Mouse (Mus musculus) thymus, adult 2 months (tissue): ENCODE data around the gene Ada. TPM values are rescaled to one million over a fixed set of nuclear protein-coding genes. Genes with fewer than 3 reads are reported as not detected.

ENCODE experiments used
- DNase-seq: peaks from one replicate; pipeline ENCODE4 v3.0.0; 2021
- H3K27ac ChIP-seq: fragments of 200-500 bp; 2 replicates; pipeline ENCODE4 v1.5.1; 2012; ENCODE audit warnings: low read length, control low read depth; ENCODE audit not compliant: control insufficient read depth, insufficient read depth
- H3K27me3 ChIP-seq: fragments of 200-500 bp; 2 replicates; pipeline ENCODE4 v1.6.1; 2012; ENCODE audit warnings: mild to moderate bottlenecking, low read length, moderate library complexity, mixed read lengths; ENCODE audit not compliant: control insufficient read depth, insufficient read depth
- H3K36me3 ChIP-seq: fragments of 200-500 bp; 2 replicates; pipeline ENCODE4 v1.6.1; 2012; ENCODE audit warnings: mild to moderate bottlenecking, low read length, moderate library complexity; ENCODE audit not compliant: control insufficient read depth, insufficient read depth
- H3K4me1 ChIP-seq: fragments of 200-500 bp; replicated peaks from 2 replicates; pipeline ENCODE4 v1.6.1; 2012; ENCODE audit warnings: low read length; ENCODE audit not compliant: control insufficient read depth, insufficient read depth
- H3K4me3 ChIP-seq: fragments of 200-500 bp; 2 replicates; pipeline ENCODE4 v1.5.1; 2012; ENCODE audit warnings: mild to moderate bottlenecking, low read length, control low read depth, moderate library complexity; ENCODE audit not compliant: control insufficient read depth, insufficient read depth
- CTCF ChIP-seq: fragments of 200-500 bp; IDR thresholded peaks from 2 replicates; pipeline ENCODE4 v1.5.1; 2012; ENCODE audit warnings: mild to moderate bottlenecking, control low read depth, low read length, moderate library complexity, borderline replicate concordance; ENCODE audit not compliant: control insufficient read depth, poor library complexity, insufficient read depth; ENCODE audit errors: extremely low read depth
- POLR2A ChIP-seq: fragments of 200-500 bp; IDR thresholded peaks from 2 replicates; pipeline ENCODE4 v1.6.1; 2012; ENCODE audit warnings: mild to moderate bottlenecking, low read length, control low read depth, moderate library complexity; ENCODE audit not compliant: control insufficient read depth, poor library complexity, insufficient read depth; ENCODE audit errors: extremely low read depth
- WGBS: fragments of 180-500 bp; shearing (Covaris S2); methylation state at CpG from one replicate; pipeline ENCODE4 v1.1.7; 2018; 5-methylcytosine and 5-hydroxymethylcytosine counted together
- polyA plus RNA-seq: library from polyadenylated mRNA; depleted of rRNA; stranded (reverse); fragments of >200 nt; gene quantifications from 2 replicates; pipeline ENCODE4 v1.2.3, GENCODE M21; 2012

The Ada gene
- polyA plus RNA-seq, 1 experiment: 46.8 TPM

GRCm38 (mm10) chr2:163742656-163743055 is 7.4 kb downstream of the Ada start:
- WGBS: 96% methylated on average over 5 of the region's 5 CpGs
- Histone ChIP-seq H3K27me3 (no peaks in the 10 kb centered on the region), H3K4me3 (no peak overlapping the region), H3K36me3 (peaks cover 4% of the 10 kb centered on the region), H3K27ac (no peak overlapping the region), H3K4me1 (peaks cover 57% of the 10 kb centered on the region)
- no peak for TF ChIP-seq POLR2A
- TF ChIP-seq CTCF: no peak
- no peak for DNase-seq

- TF ChIP-seq CTCF (no peak), POLR2A (no peak)
- H3K4me1 ChIP-seq: peaks cover 22% of the 10 kb centered on the region
- DNase-seq: no peak
- peaks cover 50% of the 10 kb centered on the region for H3K36me3 ChIP-seq
- no peak overlapping the region for H3K4me3 ChIP-seq
- no peak overlapping the region for H3K27ac ChIP-seq
- WGBS: 70% methylated on average over 6 of the region's 6 CpGs
- no peaks in the 10 kb centered on the region for H3K27me3 ChIP-seq
Observed at GRCm38 (mm10) chr2:163735980-163736379, 14.1 kb downstream of the Ada start.

- peaks cover 58% of the 10 kb centered on the region for H3K36me3 ChIP-seq
- WGBS: 97% methylated on average over 9 of the region's 9 CpGs
Observed at GRCm38 (mm10) chr2:163735163-163735562, 14.9 kb downstream of the Ada start.

DNA sequence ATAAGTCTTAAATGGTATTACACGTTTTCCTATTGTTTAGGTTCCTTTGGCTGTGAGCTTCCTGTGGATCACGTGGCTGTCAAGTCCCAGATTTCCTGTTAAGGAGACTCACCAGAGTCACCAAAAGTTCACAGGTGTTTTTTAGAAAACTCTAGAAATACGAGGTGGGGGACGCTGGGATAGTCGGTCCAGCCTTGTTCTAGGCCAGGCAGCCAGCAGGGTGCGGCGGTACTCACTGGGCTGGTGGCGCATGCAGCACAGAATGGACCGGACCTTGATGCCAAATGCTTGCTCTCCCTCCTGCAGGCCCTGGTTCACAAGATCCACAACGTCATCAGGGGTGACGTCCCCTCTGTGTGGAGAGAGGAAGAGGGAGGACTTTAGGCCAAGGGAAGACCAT is 18.0 kb downstream of the Ada start:
- H3K4me1 ChIP-seq: peaks cover 10% of the 10 kb centered on the region
- no peak for TF ChIP-seq CTCF
- TF ChIP-seq POLR2A: no peak
- H3K36me3 ChIP-seq: peaks cover 78% of the 10 kb centered on the region
- no peak overlapping the region for H3K4me3 ChIP-seq
- no peaks in the 10 kb centered on the region for H3K27me3 ChIP-seq
- WGBS: 92% methylated on average over 11 of the region's 11 CpGs
- DNase-seq: no peak
- H3K27ac ChIP-seq: no peak overlapping the region

More at GRCm38 (mm10) chr2:163735163-163735562, 14.9 kb downstream of the Ada start:
- no peak overlapping the region for H3K4me3 ChIP-seq
- TF ChIP-seq CTCF (no peak), POLR2A (no peak)
- no peak for DNase-seq
- no peaks in the 10 kb centered on the region for H3K27me3 ChIP-seq
- no peak overlapping the region for H3K27ac ChIP-seq
- peaks cover 14% of the 10 kb centered on the region for H3K4me1 ChIP-seq

GRCm38 (mm10) chr2:163728300-163728699 is 21.7 kb downstream of the Ada start:
- TF ChIP-seq CTCF (no peak), POLR2A (no peak)
- DNase-seq: no peak
- Histone ChIP-seq H3K27ac (no peak overlapping the region), H3K27me3 (no peaks in the 10 kb centered on the region), H3K4me3 (no peak overlapping the region), H3K4me1 (peaks cover 3% of the 10 kb centered on the region; the same call in 1 of the 2 replicates), H3K36me3 (peaks cover 69% of the 10 kb centered on the region)
- 97% methylated on average over 4 of the region's 4 CpGs for WGBS

- Histone ChIP-seq H3K27ac (no peak overlapping the region), H3K4me3 (no peak overlapping the region)
- TF ChIP-seq CTCF (no peak), POLR2A (no peak)
Observed at GRCm38 (mm10) chr2:163726766-163727393, 23.2 kb downstream of the Ada start.

More at GRCm38 (mm10) chr2:163726766-163727393, 23.2 kb downstream of the Ada start:
- Histone ChIP-seq H3K36me3 (peaks cover 59% of the 10 kb centered on the region), H3K27me3 (no peaks in the 10 kb centered on the region), H3K4me1 (peaks cover 3% of the 10 kb centered on the region; the same call in 1 of the 2 replicates)
- no peak for DNase-seq
- WGBS: 96% methylated on average over 5 of the region's 5 CpGs
